Mouse (Mus musculus): ENCODE results near the gene Arhgap10. TPM values are rescaled to one million over a fixed set of nuclear protein-coding genes. Genes with fewer than 3 reads are reported as not detected.

Arhgap10 gene
- polyA plus RNA-seq, 1 experiment: 4.0 TPM

- Histone ChIP-seq H3K27me3 (ENCODE audit: control insufficient read depth, insufficient read depth, low read length) (no peaks in the 10 kb centered on the region), H3K27ac (ENCODE audit: insufficient read depth, low read depth, low read length) (no peak overlapping the region), H3K36me3 (ENCODE audit: control insufficient read depth, insufficient read depth, low read length) (no peaks in the 10 kb centered on the region), H3K4me3 (ENCODE audit: low read depth, low read length) (no peak overlapping the region), H3K4me1 (ENCODE audit: control insufficient read depth, insufficient read depth, insufficient read length, low read length) (peaks cover 7% of the 10 kb centered on the region; the same call in 1 of the 2 replicates)
- TF ChIP-seq CTCF (IDR thresholded peaks at IDR 0.05; ENCODE audit: extremely low read depth, insufficient read length, insufficient replicate concordance, low read depth, low read length) (no peak), POLR2A (IDR thresholded peaks at IDR 0.05; ENCODE audit: low read depth, low read length) (no peak)
- WGBS: 25% methylated on average over 5 of the region's 5 CpGs
Observed at GRCm38 (mm10) chr8:77492356-77493058, 25.2 kb downstream of the Arhgap10 start.

DNA sequence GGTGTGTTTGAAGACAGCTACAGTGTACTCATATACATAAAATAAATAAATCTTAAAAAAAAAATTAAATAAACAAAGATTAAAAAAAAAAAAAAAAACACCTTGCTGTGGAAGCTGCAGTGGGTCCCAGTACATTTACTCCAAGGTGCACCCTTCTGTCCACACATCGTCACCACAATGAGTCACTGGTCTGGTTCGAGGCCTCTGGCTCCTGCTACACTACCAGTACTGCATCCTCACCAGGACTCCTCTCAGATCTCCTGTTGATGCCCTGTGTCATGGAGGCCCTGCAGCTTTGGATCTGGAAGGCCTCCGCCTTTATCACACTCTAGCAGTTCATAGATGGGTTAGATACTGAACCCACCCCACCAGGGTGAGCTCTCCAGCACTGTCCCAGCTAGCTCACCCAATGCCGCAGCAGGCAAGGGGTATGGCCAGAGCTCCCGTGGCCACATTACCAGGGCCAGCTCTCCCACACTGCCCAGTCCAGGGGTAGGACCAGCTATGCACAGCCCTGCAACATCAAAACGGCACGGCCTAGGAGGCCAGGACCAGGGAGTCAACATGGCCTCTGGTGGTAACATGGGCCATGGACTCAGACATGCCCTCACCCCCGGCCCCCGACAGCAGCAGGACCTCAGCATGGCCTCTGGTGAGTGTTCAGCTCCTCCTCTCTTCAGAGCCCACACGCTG lies 26.4 kb downstream of the Arhgap10 start:
- H3K27ac ChIP-seq (ENCODE audit: insufficient read depth, low read depth, low read length): no peak overlapping the region

GRCm38 (mm10) chr8:77490095-77490781 lies 27.5 kb downstream of the Arhgap10 start:
- Histone ChIP-seq H3K4me3 (ENCODE audit: low read depth, low read length) (no peak overlapping the region), H3K27me3 (ENCODE audit: control insufficient read depth, insufficient read depth, low read length) (no peaks in the 10 kb centered on the region), H3K4me1 (ENCODE audit: control insufficient read depth, insufficient read depth, insufficient read length, low read length) (peaks cover 7% of the 10 kb centered on the region; the same call in 1 of the 2 replicates), H3K36me3 (ENCODE audit: control insufficient read depth, insufficient read depth, low read length) (no peaks in the 10 kb centered on the region), H3K27ac (ENCODE audit: insufficient read depth, low read depth, low read length) (peak overlapping the region; percentile 81)
- WGBS: 68% methylated on average over 4 of the region's 4 CpGs
- TF ChIP-seq POLR2A (IDR thresholded peaks at IDR 0.05; ENCODE audit: low read depth, low read length) (no peak), CTCF (IDR thresholded peaks at IDR 0.05; ENCODE audit: extremely low read depth, insufficient read length, insufficient replicate concordance, low read depth, low read length) (no peak)

More for the DNA sequence above, 26.4 kb downstream of the Arhgap10 start:
- TF ChIP-seq CTCF (IDR thresholded peaks at IDR 0.05; ENCODE audit: extremely low read depth, insufficient read length, insufficient replicate concordance, low read depth, low read length) (no peak), POLR2A (IDR thresholded peaks at IDR 0.05; ENCODE audit: low read depth, low read length) (no peak)
- 91% methylated on average over 10 of the region's 10 CpGs for WGBS
- no peaks in the 10 kb centered on the region for H3K27me3 ChIP-seq (ENCODE audit: control insufficient read depth, insufficient read depth, low read length)
- no peak overlapping the region for H3K4me3 ChIP-seq (ENCODE audit: low read depth, low read length)
- H3K4me1 ChIP-seq (ENCODE audit: control insufficient read depth, insufficient read depth, insufficient read length, low read length): peaks cover 7% of the 10 kb centered on the region; the same call in 1 of the 2 replicates
- H3K36me3 ChIP-seq (ENCODE audit: control insufficient read depth, insufficient read depth, low read length): no peaks in the 10 kb centered on the region

DNA sequence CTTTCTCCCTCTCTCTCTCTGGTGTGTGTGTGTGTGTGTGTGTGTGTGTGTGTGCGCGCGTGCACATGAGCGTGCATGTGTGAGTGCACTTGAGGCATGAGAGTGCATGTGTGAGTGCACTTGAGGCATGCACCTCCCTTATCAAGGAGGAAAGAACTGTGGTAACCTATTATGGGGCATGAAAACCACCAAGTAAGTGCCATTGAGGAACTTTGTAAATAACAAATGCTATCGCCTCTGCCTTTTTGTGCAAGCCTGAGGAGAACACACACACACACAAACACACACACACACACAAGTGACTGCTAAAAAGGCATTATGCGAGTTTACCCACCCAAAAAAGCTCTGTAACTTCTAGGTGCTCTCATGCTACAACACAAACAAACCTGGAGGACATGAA lies 28.5 kb downstream of the Arhgap10 start:
- TF ChIP-seq POLR2A (IDR thresholded peaks at IDR 0.05; ENCODE audit: low read depth, low read length) (no peak), CTCF (IDR thresholded peaks at IDR 0.05; ENCODE audit: extremely low read depth, insufficient read length, insufficient replicate concordance, low read depth, low read length) (no peak)
- no peak overlapping the region for H3K27ac ChIP-seq (ENCODE audit: insufficient read depth, low read depth, low read length)
- H3K27me3 ChIP-seq (ENCODE audit: control insufficient read depth, insufficient read depth, low read length): no peaks in the 10 kb centered on the region
- 85% methylated on average over 6 of the region's 6 CpGs for WGBS
- H3K36me3 ChIP-seq (ENCODE audit: control insufficient read depth, insufficient read depth, low read length): no peaks in the 10 kb centered on the region
- H3K4me1 ChIP-seq (ENCODE audit: control insufficient read depth, insufficient read depth, insufficient read length, low read length): peaks cover 7% of the 10 kb centered on the region; the same call in 1 of the 2 replicates
- H3K4me3 ChIP-seq (ENCODE audit: low read depth, low read length): no peak overlapping the region

DNA sequence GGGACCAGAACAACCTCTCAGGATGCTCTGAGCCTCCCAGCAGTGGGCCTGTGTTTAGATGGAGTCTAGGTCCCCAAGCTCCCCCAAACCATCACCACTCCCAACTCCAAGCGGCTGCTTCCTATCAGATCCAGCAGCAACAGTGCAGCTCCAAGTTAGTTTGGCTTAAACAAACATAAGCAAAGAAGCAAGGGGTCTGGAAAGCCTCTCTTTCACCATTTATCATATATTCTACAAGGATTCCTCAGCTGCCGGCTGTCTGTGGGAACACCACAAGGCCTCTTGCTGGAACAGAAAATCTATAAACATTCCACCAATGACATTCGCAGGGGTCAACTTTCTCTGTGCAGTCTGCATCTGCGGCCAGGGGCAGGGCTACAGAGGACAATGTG lies 29.5 kb downstream of the Arhgap10 start:
- TF ChIP-seq CTCF (IDR thresholded peaks at IDR 0.05; ENCODE audit: extremely low read depth, insufficient read length, insufficient replicate concordance, low read depth, low read length): no peak
- no peak for TF ChIP-seq POLR2A (IDR thresholded peaks at IDR 0.05; ENCODE audit: low read depth, low read length)
- H3K27ac ChIP-seq (ENCODE audit: insufficient read depth, low read depth, low read length): peak overlapping the region; percentile 38
- no peak overlapping the region for H3K4me3 ChIP-seq (ENCODE audit: low read depth, low read length)
- WGBS: 51% methylated on average over 4 of the region's 4 CpGs
- no peaks in the 10 kb centered on the region for H3K36me3 ChIP-seq (ENCODE audit: control insufficient read depth, insufficient read depth, low read length)
- H3K4me1 ChIP-seq (ENCODE audit: control insufficient read depth, insufficient read depth, insufficient read length, low read length): peaks cover 7% of the 10 kb centered on the region; the same call in 1 of the 2 replicates
- no peaks in the 10 kb centered on the region for H3K27me3 ChIP-seq (ENCODE audit: control insufficient read depth, insufficient read depth, low read length)

DNA sequence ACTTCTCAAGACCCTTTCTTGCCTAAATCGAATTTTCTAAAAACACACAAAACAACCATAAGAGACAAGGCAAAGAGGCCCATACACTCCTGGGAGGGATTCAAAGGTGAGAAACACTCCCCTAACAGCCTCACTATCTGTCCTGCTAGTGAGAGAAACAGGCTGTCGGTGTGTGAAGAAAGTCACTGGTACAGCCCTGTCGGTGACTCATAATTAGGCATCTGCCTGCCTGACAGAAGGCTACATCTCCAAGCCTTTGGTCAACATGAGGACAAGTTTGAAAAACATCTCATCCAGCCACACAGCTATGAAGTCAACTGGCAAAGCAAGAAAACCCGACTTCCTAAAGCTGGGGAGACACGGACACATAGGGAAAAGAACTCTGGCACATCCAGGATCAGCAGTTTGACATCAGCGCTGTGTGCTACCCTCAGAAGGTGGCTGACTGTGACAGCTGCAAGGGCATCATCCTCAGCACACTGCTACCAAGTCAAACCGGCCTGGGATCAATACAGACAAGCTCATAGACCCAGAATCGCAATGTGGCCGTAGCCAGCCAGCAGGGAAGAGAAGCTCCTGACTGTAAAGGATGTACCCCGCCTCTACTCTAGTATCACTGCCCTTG lies 30.1 kb downstream of the Arhgap10 start:
- no peak for TF ChIP-seq POLR2A (IDR thresholded peaks at IDR 0.05; ENCODE audit: low read depth, low read length)
- Histone ChIP-seq H3K27ac (ENCODE audit: insufficient read depth, low read depth, low read length) (peak overlapping the region; percentile 38), H3K4me1 (ENCODE audit: control insufficient read depth, insufficient read depth, insufficient read length, low read length) (peaks cover 7% of the 10 kb centered on the region; the same call in 1 of the 2 replicates), H3K27me3 (ENCODE audit: control insufficient read depth, insufficient read depth, low read length) (no peaks in the 10 kb centered on the region), H3K36me3 (ENCODE audit: control insufficient read depth, insufficient read depth, low read length) (no peaks in the 10 kb centered on the region), H3K4me3 (ENCODE audit: low read depth, low read length) (no peak overlapping the region)
- 63% methylated on average over 10 of the region's 10 CpGs for WGBS
